Mouse (Mus musculus) limb, embryonic 14.5 days (tissue): ENCODE measurements at regions not wholly inside any gene's neighbourhood (a gene's known extent, or its start where the extent isn't known, plus 50 kb on each side); places are given as distances from the start of the nearest gene placed in this dataset.

Experiments
- ATAC-seq: fragments of 200-750 bp; cut with Nextera tagmentation; 2 replicates; pipeline ENCODE4 v1.8.0; 2017; ENCODE audit warnings: low read depth, moderate number of reproducible peaks, moderate TSS enrichment; ENCODE audit not compliant: low FRiP score
- DNase-seq: peaks from one replicate; pipeline ENCODE4 v3.0.0-alpha.2; 2015; ENCODE audit warnings: low spot score
- H3K27ac ChIP-seq: fragments of 300-500 bp; sonication (generic); replicated peaks from 2 replicates; pipeline ENCODE4 v1.5.1; 2014; ENCODE audit warnings: low read depth, mild to moderate bottlenecking, low read length, moderate library complexity, mixed read lengths
- H3K27me3 ChIP-seq: fragments of 300-500 bp; sonication (generic); 2 replicates; pipeline ENCODE4 v1.6.1; 2014; ENCODE audit warnings: low read length, mixed read lengths; ENCODE audit not compliant: control insufficient read depth, insufficient read depth
- H3K36me3 ChIP-seq: fragments of 300-500 bp; sonication (generic); 2 replicates; pipeline ENCODE4 v1.6.1; 2014; ENCODE audit warnings: mild to moderate bottlenecking, low read length, moderate library complexity, mixed read lengths; ENCODE audit not compliant: control insufficient read depth, insufficient read depth
- H3K4me1 ChIP-seq: fragments of 300-500 bp; sonication (generic); 2 replicates; pipeline ENCODE4 v1.6.1; 2014; ENCODE audit warnings: antibody characterized with exemption, low read length, mixed read lengths; ENCODE audit not compliant: control insufficient read depth, insufficient read depth
- H3K4me2 ChIP-seq: fragments of 300-500 bp; sonication (generic); replicated peaks from 2 replicates; pipeline ENCODE4 v1.6.1; 2014; ENCODE audit warnings: low read depth, mild to moderate bottlenecking, low read length, moderate library complexity; ENCODE audit not compliant: severe bottlenecking
- H3K4me3 ChIP-seq: fragments of 300-500 bp; sonication (generic); replicated peaks from 2 replicates; pipeline ENCODE4 v1.5.1; 2014; ENCODE audit warnings: low read length
- H3K9ac ChIP-seq: fragments of 300-500 bp; sonication (generic); 2 replicates; pipeline ENCODE4 v1.6.1; 2014; ENCODE audit warnings: mild to moderate bottlenecking, low read depth, low read length, moderate library complexity; ENCODE audit not compliant: severe bottlenecking
- H3K9me3 ChIP-seq: fragments of 300-500 bp; sonication (generic); 2 replicates; pipeline ENCODE4 v1.6.1; 2016; ENCODE audit warnings: low read length; ENCODE audit not compliant: control insufficient read depth
- POLR2A ChIP-seq: fragments of 200-500 bp; IDR thresholded peaks from 2 replicates; pipeline ENCODE4 v1.8.0; 2012; ENCODE audit warnings: inconsistent platforms, mild to moderate bottlenecking, moderate library complexity, borderline replicate concordance; ENCODE audit not compliant: insufficient read depth, insufficient read length; ENCODE audit errors: extremely low read depth
- WGBS: fragments of 180-500 bp; shearing (Covaris S2); extraction: QIAGEN DNeasy Blood & Tissue Kit; methylation state at CpG from one replicate; pipeline ENCODE4 v1.1.7; 2014; 5-methylcytosine and 5-hydroxymethylcytosine counted together

DNA sequence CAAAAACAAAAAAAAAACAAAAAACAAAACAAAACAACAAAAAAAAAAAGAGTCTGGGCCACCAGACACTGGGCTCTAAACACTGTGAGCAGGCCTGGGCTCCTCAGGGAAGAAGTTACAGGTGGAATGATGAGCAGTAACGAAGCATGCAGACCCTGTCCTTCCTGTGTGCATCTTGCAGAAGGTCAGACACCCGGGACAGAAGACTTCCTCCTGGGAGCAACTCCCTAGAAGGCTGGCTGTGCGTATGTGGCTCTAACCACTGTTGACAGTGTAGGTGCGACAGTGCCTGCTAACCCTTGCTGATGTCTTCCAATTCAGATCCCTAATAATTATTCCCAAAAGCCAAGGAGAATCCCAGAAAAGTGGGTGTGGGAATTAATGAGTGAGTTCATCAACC lies 164.8 kb downstream of the Nedd1 start:
- 72% methylated on average over 4 of the region's 4 CpGs for WGBS
- no peak for TF ChIP-seq POLR2A
- Histone ChIP-seq H3K9me3 (no peaks in the 10 kb centered on the region), H3K36me3 (no peaks in the 10 kb centered on the region), H3K27ac (no peak overlapping the region), H3K4me2 (no peak overlapping the region), H3K27me3 (no peaks in the 10 kb centered on the region), H3K9ac (no peak overlapping the region), H3K4me3 (no peak overlapping the region), H3K4me1 (peaks cover 7% of the 10 kb centered on the region; the same call in 1 of the 2 replicates)
- DNase-seq: no peak
- no peak for ATAC-seq

DNA sequence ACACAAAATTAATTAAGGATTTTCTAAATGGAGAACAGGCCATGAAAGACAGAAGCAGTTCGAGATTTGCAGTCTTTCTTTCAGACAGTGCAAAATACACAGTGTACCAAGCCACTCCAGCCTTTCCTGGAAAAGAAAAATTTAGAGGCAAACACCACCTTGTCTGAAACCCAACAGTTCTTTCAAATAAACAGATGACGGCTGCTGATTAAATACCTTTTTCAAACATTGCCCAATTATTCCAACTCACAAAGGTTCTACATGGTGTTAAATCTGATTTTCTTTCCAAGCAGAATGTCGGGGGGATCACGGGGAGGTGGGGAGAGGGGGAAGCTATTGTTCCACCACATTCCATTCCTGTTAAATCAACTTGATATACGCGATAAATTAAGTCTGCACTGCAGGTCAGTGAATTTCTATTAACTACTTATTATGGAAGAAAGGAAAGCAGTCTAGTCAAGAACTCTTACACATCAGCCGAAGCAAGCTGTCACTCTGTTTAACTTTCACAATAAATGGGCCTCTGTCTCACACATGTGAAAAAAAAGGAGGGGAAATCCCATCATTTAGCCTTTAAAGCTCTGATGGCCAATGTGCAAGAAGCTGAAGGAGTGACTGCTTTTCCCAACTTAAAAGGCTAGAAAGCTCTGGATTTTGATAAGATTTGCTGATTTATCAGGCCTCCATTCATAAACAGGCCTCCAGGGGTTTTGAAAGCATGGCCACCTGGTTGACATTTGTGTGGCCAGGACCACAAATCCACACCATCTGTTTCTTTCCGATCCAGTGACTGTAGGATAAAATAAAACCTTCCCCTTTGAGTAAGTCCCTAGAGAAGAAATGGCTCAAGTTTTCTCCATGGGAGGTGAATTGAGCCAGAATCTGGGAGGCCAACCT lies 165.4 kb downstream of the Nedd1 start:
- Histone ChIP-seq H3K27ac (no peak overlapping the region), H3K4me3 (no peak overlapping the region), H3K4me2 (peak overlapping the region; percentile 18), H3K4me1 (peaks cover 7% of the 10 kb centered on the region; the same call in 1 of the 2 replicates), H3K36me3 (no peaks in the 10 kb centered on the region), H3K9me3 (no peaks in the 10 kb centered on the region), H3K27me3 (no peaks in the 10 kb centered on the region), H3K9ac (no peak overlapping the region)
- ATAC-seq (no peak; the same call in 1 of the 2 replicates), DNase-seq (peak; percentile 10)
- WGBS: 10% methylated on average over 8 of the region's 8 CpGs
- TF ChIP-seq POLR2A: no peak

DNA sequence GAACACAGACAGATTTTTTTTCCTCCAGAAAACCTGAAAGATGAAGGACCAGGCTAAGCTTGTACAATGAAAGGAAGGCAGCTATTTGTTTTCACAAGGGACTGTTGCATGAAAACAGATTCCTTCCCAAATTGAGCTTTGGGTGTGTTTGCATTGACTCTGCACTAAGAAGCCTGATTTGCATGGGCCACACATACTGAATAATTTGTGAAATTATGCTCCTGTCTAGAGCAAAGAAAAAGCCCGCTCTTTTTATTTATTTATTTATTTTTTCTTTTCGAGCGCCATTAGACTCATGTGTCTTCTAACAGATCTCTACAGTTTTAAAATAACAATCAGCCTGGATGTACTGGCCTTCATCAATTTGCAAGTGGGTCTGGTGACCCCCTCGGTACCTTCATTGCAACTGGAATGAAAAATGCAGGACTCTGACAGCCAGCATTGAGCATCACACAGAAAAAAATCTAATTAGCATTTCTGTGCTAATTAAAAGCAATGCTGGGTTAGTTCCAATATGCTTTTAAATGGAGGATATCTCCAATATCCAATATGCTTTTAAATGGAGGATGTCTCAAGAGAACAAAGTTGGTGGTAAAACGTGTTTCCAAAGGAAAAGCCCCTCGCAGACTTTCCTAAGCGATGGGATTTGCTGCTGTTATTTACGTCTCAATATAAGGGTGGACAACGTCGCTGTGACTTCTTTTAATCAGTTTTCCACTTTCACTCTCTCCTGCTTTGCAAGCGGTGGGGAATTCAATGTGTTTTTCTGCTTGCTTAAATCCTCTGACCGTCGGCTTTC lies 166.3 kb downstream of the Nedd1 start:
- H3K4me3 ChIP-seq: no peak overlapping the region
- no peaks in the 10 kb centered on the region for H3K9me3 ChIP-seq
- H3K36me3 ChIP-seq: no peaks in the 10 kb centered on the region
- peaks cover 7% of the 10 kb centered on the region; the same call in 1 of the 2 replicates for H3K4me1 ChIP-seq
- TF ChIP-seq POLR2A: no peak
- peak overlapping the region; percentile 18 for H3K4me2 ChIP-seq
- ATAC-seq (no peak), DNase-seq (no peak)
- H3K27ac ChIP-seq: no peak overlapping the region
- H3K27me3 ChIP-seq: no peaks in the 10 kb centered on the region
- H3K9ac ChIP-seq: no peak overlapping the region
- WGBS: 35% methylated on average over 13 of the region's 13 CpGs

DNA sequence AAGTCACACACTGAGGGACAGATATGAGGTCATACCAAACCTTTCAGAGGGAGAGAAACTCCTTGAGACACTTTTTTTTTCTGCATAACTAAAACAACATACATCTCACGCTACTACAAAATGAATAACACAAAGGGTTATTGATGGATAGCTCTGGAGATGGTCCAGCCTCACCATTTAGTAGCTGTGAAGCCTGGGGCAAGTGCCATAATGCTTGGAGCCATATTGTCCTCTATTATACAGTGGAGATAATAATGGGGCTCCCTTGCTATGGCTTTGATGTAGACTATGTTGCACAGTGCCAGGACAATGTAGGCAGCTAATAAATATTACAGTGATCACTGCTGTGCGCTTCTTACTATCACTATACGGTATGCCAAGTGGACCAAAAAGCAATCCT lies 168.3 kb downstream of the Nedd1 start:
- Histone ChIP-seq H3K27me3 (no peaks in the 10 kb centered on the region), H3K27ac (no peak overlapping the region), H3K4me2 (no peak overlapping the region), H3K36me3 (no peaks in the 10 kb centered on the region), H3K9ac (no peak overlapping the region), H3K4me1 (peaks cover 7% of the 10 kb centered on the region; the same call in 1 of the 2 replicates), H3K4me3 (no peak overlapping the region), H3K9me3 (no peaks in the 10 kb centered on the region)
- 87% methylated on average over 3 of the region's 3 CpGs for WGBS
- ATAC-seq: no peak
- no peak for DNase-seq
- no peak for TF ChIP-seq POLR2A

DNA sequence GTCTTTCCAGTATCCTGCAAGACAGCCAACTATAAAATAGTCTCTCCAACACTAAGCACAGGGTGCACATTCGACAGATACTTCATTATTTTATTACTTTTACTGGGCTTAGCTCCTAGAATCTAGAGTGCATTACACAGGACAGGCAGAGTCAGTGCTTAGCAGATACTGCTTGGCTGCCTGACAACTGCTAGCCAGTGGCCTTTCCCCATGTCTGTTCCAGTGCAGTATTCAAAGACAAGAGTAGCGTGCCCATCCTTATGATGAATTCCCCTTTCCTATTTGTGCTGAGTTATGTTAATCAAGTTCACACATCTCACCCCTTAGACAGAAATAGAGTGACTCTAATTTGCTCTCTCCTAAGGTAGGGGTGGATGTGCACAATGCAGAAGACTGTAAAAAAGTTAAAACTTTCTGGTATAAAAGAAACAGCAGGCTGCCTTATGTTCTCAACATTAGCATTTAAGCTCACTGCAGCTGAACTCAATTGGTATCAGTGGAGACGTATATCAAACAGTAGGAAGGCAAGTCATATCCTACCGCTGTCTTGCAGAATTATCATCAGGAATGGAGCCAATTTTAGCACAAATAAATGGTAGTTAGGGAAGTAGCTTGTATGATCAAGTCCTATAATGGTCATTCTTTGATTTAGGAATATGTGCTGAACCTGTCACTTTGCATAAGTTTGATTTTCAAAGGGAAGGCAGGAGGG lies 173.2 kb downstream of the Nedd1 start:
- no peaks in the 10 kb centered on the region for H3K9me3 ChIP-seq
- no peaks in the 10 kb centered on the region for H3K27me3 ChIP-seq
- ATAC-seq (no peak), DNase-seq (peak; percentile 15)
- no peak overlapping the region for H3K4me3 ChIP-seq
- H3K36me3 ChIP-seq: no peaks in the 10 kb centered on the region
- no peaks in the 10 kb centered on the region for H3K4me1 ChIP-seq
- H3K4me2 ChIP-seq: no peak overlapping the region
- no peak for TF ChIP-seq POLR2A
- no peak overlapping the region for H3K27ac ChIP-seq
- no peak overlapping the region for H3K9ac ChIP-seq
- WGBS: 59% methylated on average over 4 of the region's 4 CpGs
